Mouse (Mus musculus): ENCODE results near the gene Gabrg3. TPM values are rescaled to one million over a fixed set of nuclear protein-coding genes. Genes with fewer than 3 reads are reported as not detected.

Gene Gabrg3
- polyA plus RNA-seq, 1 experiment from 2014 or later: 0.60 TPM

GRCm38 (mm10) chr7:56938020-56938419, 449.0 kb downstream of the Gabrg3 start:
- H3K4me3 ChIP-seq (ENCODE audit: low read depth, low read length): no peak overlapping the region
- no peak for ATAC-seq (replicated peaks; ENCODE audit: low FRiP score, low TSS enrichment, low read depth)
- H3K27ac ChIP-seq (ENCODE audit: low read depth): no peak overlapping the region
- H3K4me1 ChIP-seq (replicated peaks; ENCODE audit: control insufficient read depth, insufficient read depth, low read length): no peaks in the 10 kb centered on the region
- H3K36me3 ChIP-seq (ENCODE audit: control insufficient read depth, insufficient read depth, low read length): no peaks in the 10 kb centered on the region
- no peak for DNase-seq (ENCODE audit: low spot score)
- no peak overlapping the region for H3K9ac ChIP-seq (ENCODE audit: low read length)
- H3K27me3 ChIP-seq (replicated peaks; ENCODE audit: control insufficient read depth, insufficient read depth, low read length): no peaks in the 10 kb centered on the region
- whole genome bisulfite sequencing: 80% methylated on average over 5 of the region's 5 CpGs
- no peak overlapping the region for H3K4me2 ChIP-seq (ENCODE audit: low read length)
- no peaks in the 10 kb centered on the region for H3K9me3 ChIP-seq (ENCODE audit: control insufficient read depth, low read length)

DNA sequence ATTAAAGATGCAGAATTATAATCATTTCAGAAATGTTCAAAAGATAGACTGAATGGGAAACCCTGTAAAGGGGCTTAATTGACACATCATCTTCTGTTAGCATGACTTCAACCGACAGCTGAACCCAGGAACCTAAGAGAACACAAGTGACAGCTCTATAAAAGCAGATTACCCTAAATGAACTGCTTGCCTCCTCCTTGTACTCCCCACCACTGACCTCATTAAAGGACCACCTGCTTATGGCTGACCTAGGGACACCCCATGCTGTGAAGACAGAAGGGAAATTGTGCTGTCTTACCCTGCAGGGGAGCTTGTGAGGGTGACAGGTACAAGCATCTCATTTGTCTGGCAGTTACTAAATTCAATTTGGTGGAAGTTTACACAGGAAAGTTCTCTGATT, 467.5 kb downstream of the Gabrg3 start:
- Histone ChIP-seq H3K9ac (ENCODE audit: low read length) (no peak overlapping the region), H3K36me3 (ENCODE audit: control insufficient read depth, insufficient read depth, low read length) (no peaks in the 10 kb centered on the region), H3K4me3 (ENCODE audit: low read depth, low read length) (no peak overlapping the region), H3K4me1 (replicated peaks; ENCODE audit: control insufficient read depth, insufficient read depth, low read length) (no peaks in the 10 kb centered on the region), H3K27me3 (replicated peaks; ENCODE audit: control insufficient read depth, insufficient read depth, low read length) (no peaks in the 10 kb centered on the region), H3K4me2 (ENCODE audit: low read length) (no peak overlapping the region), H3K27ac (ENCODE audit: low read depth) (no peak overlapping the region), H3K9me3 (ENCODE audit: control insufficient read depth, low read length) (no peaks in the 10 kb centered on the region)
- DNase-seq (ENCODE audit: low spot score): no peak
- WGBS: 79% methylated on average over 1 of the region's 1 CpGs
- ATAC-seq (replicated peaks; ENCODE audit: low FRiP score, low TSS enrichment, low read depth): no peak

DNA sequence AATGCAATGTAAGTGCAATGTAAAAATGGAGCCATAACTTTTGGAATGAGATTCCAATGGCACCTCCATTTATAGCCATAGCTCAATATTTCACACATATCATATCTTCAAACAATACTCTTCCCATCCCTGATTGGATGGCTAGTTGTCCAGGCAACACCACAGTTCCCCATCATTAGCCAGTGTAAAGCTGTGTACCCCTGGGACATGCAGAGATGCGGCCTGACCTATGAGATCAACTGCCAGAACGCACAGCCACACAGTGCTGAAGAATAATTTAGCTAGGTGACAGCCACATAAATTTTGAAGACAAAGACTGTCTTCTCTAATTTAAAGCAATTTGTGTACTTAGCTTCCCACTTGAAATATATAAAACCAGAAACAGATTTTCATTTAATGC, 472.1 kb downstream of the Gabrg3 start:
- H3K27me3 ChIP-seq (replicated peaks; ENCODE audit: control insufficient read depth, insufficient read depth, low read length): no peaks in the 10 kb centered on the region
- 76% methylated on average over 2 of the region's 2 CpGs for WGBS
- H3K9ac ChIP-seq (ENCODE audit: low read length): no peak overlapping the region
- no peaks in the 10 kb centered on the region for H3K4me1 ChIP-seq (replicated peaks; ENCODE audit: control insufficient read depth, insufficient read depth, low read length)
- H3K27ac ChIP-seq (ENCODE audit: low read depth): no peak overlapping the region
- DNase-seq (ENCODE audit: low spot score) (no peak), ATAC-seq (replicated peaks; ENCODE audit: low FRiP score, low TSS enrichment, low read depth) (no peak)
- H3K9me3 ChIP-seq (ENCODE audit: control insufficient read depth, low read length): no peaks in the 10 kb centered on the region
- no peaks in the 10 kb centered on the region for H3K36me3 ChIP-seq (ENCODE audit: control insufficient read depth, insufficient read depth, low read length)
- H3K4me2 ChIP-seq (ENCODE audit: low read length): no peak overlapping the region
- no peak overlapping the region for H3K4me3 ChIP-seq (ENCODE audit: low read depth, low read length)

DNA sequence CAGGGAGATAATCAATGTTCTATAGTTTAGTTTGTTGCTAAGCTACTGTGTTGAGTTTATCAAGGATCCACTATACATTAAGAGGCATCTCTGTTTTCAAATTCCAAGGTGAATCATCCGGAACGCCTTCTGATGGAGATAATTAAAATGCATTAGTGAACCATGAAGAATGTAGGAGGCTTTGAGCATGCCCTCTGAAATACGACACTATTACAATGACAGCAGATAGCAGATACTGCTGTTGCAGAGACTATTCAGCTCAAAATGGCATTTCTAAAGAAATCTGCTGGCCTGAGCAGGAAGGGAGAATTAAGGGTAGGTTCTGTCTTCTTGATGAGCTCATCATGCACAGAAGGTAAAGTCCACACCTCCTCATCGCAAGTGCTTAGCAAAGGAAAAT, 487.2 kb downstream of the Gabrg3 start:
- Histone ChIP-seq H3K27ac (ENCODE audit: low read depth) (no peak overlapping the region), H3K9me3 (ENCODE audit: control insufficient read depth, low read length) (no peaks in the 10 kb centered on the region), H3K9ac (ENCODE audit: low read length) (no peak overlapping the region), H3K4me1 (replicated peaks; ENCODE audit: control insufficient read depth, insufficient read depth, low read length) (no peaks in the 10 kb centered on the region), H3K27me3 (replicated peaks; ENCODE audit: control insufficient read depth, insufficient read depth, low read length) (no peaks in the 10 kb centered on the region), H3K4me2 (ENCODE audit: low read length) (no peak overlapping the region), H3K36me3 (ENCODE audit: control insufficient read depth, insufficient read depth, low read length) (no peaks in the 10 kb centered on the region), H3K4me3 (ENCODE audit: low read depth, low read length) (no peak overlapping the region)
- ATAC-seq (replicated peaks; ENCODE audit: low FRiP score, low TSS enrichment, low read depth) (no peak), DNase-seq (ENCODE audit: low spot score) (no peak)
- 71% methylated on average over 4 of the region's 4 CpGs for WGBS

GRCm38 (mm10) chr7:56867314-56868075, 519.5 kb downstream of the Gabrg3 start:
- DNase-seq (ENCODE audit: low spot score): no peak
- 57% methylated on average over 1 of the region's 1 CpGs for WGBS
- no peak overlapping the region for H3K27ac ChIP-seq (ENCODE audit: low read depth)
- H3K9me3 ChIP-seq (ENCODE audit: control insufficient read depth, low read length): no peaks in the 10 kb centered on the region
- no peak for ATAC-seq (replicated peaks; ENCODE audit: low FRiP score, low TSS enrichment, low read depth)
- no peak overlapping the region for H3K9ac ChIP-seq (ENCODE audit: low read length)
- no peak overlapping the region for H3K4me2 ChIP-seq (ENCODE audit: low read length)
- H3K4me3 ChIP-seq (ENCODE audit: low read depth, low read length): no peak overlapping the region
- no peaks in the 10 kb centered on the region for H3K27me3 ChIP-seq (replicated peaks; ENCODE audit: control insufficient read depth, insufficient read depth, low read length)
- H3K36me3 ChIP-seq (ENCODE audit: control insufficient read depth, insufficient read depth, low read length): no peaks in the 10 kb centered on the region
- H3K4me1 ChIP-seq (replicated peaks; ENCODE audit: control insufficient read depth, insufficient read depth, low read length): no peaks in the 10 kb centered on the region

DNA sequence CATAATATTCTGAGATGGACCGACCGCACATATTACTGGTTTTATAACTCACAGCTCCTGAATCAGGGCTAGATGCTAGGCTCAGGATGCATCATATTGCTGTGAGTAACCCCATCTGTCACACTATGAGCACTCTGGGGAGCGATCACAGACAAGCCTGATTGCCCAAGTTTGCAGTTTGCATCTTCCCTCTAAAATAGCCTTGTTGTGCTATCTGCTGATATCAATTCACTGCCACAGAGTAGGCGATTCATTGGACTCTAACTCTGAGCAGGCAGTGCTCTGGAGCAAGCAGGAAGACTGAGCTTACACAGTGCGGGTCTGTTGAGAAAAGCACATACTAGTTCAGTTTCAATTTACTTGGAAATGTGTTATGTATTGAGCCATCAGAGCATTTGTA, 543.4 kb downstream of the Gabrg3 start:
- WGBS: 93% methylated on average over 5 of the region's 5 CpGs
- no peaks in the 10 kb centered on the region for H3K9me3 ChIP-seq (ENCODE audit: control insufficient read depth, low read length)
- H3K27me3 ChIP-seq (replicated peaks; ENCODE audit: control insufficient read depth, insufficient read depth, low read length): no peaks in the 10 kb centered on the region
- no peak overlapping the region for H3K27ac ChIP-seq (ENCODE audit: low read depth)
- H3K4me3 ChIP-seq (ENCODE audit: low read depth, low read length): no peak overlapping the region
- H3K4me1 ChIP-seq (replicated peaks; ENCODE audit: control insufficient read depth, insufficient read depth, low read length): no peaks in the 10 kb centered on the region
- no peak overlapping the region for H3K4me2 ChIP-seq (ENCODE audit: low read length)
- ATAC-seq (replicated peaks; ENCODE audit: low FRiP score, low TSS enrichment, low read depth): no peak
- no peak overlapping the region for H3K9ac ChIP-seq (ENCODE audit: low read length)
- no peaks in the 10 kb centered on the region for H3K36me3 ChIP-seq (ENCODE audit: control insufficient read depth, insufficient read depth, low read length)
- DNase-seq (ENCODE audit: low spot score): no peak

GRCm38 (mm10) chr7:56825446-56825845, 561.5 kb downstream of the Gabrg3 start:
- H3K4me2 ChIP-seq (ENCODE audit: low read length): no peak overlapping the region

DNA sequence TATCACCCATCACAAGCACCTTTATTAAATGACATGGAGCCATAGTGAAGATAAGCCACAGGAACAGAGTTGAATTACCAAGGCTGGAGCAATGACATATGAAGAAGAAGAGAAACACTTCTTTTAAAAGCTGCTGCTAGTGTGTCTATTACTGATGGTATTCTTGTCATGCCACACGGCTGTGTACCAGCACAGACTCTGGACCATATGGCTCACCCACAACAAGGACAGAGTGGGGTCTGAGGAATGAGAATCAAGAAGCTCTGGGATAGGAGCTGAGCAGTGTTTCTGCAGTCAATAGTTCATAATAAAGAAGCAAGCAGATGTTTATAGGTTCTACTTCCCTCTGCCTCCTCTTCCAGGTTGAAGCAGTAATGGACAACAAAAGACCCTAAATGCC, 585.1 kb downstream of the Gabrg3 start:
- Histone ChIP-seq H3K27ac (ENCODE audit: low read depth) (no peak overlapping the region), H3K27me3 (replicated peaks; ENCODE audit: control insufficient read depth, insufficient read depth, low read length) (no peaks in the 10 kb centered on the region), H3K9me3 (ENCODE audit: control insufficient read depth, low read length) (no peaks in the 10 kb centered on the region), H3K4me2 (ENCODE audit: low read length) (no peak overlapping the region), H3K4me3 (ENCODE audit: low read depth, low read length) (no peak overlapping the region), H3K9ac (ENCODE audit: low read length) (no peak overlapping the region), H3K36me3 (ENCODE audit: control insufficient read depth, insufficient read depth, low read length) (no peaks in the 10 kb centered on the region), H3K4me1 (replicated peaks; ENCODE audit: control insufficient read depth, insufficient read depth, low read length) (no peaks in the 10 kb centered on the region)
- DNase-seq (ENCODE audit: low spot score): no peak
- WGBS: 81% methylated on average over 1 of the region's 1 CpGs
- no peak for ATAC-seq (replicated peaks; ENCODE audit: low FRiP score, low TSS enrichment, low read depth)

More at GRCm38 (mm10) chr7:56825446-56825845, 561.5 kb downstream of the Gabrg3 start:
- Histone ChIP-seq H3K4me3 (ENCODE audit: low read depth, low read length) (no peak overlapping the region), H3K27me3 (replicated peaks; ENCODE audit: control insufficient read depth, insufficient read depth, low read length) (no peaks in the 10 kb centered on the region), H3K36me3 (ENCODE audit: control insufficient read depth, insufficient read depth, low read length) (no peaks in the 10 kb centered on the region), H3K27ac (ENCODE audit: low read depth) (no peak overlapping the region), H3K9me3 (ENCODE audit: control insufficient read depth, low read length) (no peaks in the 10 kb centered on the region), H3K4me1 (replicated peaks; ENCODE audit: control insufficient read depth, insufficient read depth, low read length) (no peaks in the 10 kb centered on the region), H3K9ac (ENCODE audit: low read length) (no peak overlapping the region)
- ATAC-seq (replicated peaks; ENCODE audit: low FRiP score, low TSS enrichment, low read depth) (no peak), DNase-seq (ENCODE audit: low spot score) (no peak)
- 83% methylated on average over 6 of the region's 6 CpGs for WGBS

GRCm38 (mm10) chr7:56779122-56779521, 607.9 kb downstream of the Gabrg3 start:
- Histone ChIP-seq H3K27ac (ENCODE audit: low read depth) (no peak overlapping the region), H3K36me3 (ENCODE audit: control insufficient read depth, insufficient read depth, low read length) (no peaks in the 10 kb centered on the region), H3K9me3 (ENCODE audit: control insufficient read depth, low read length) (no peaks in the 10 kb centered on the region), H3K4me1 (replicated peaks; ENCODE audit: control insufficient read depth, insufficient read depth, low read length) (no peaks in the 10 kb centered on the region), H3K9ac (ENCODE audit: low read length) (no peak overlapping the region), H3K4me2 (ENCODE audit: low read length) (no peak overlapping the region), H3K27me3 (replicated peaks; ENCODE audit: control insufficient read depth, insufficient read depth, low read length) (no peaks in the 10 kb centered on the region), H3K4me3 (ENCODE audit: low read depth, low read length) (no peak overlapping the region)
- no peak for DNase-seq (ENCODE audit: low spot score)
- WGBS: 97% methylated on average over 1 of the region's 1 CpGs
- ATAC-seq (replicated peaks; ENCODE audit: low FRiP score, low TSS enrichment, low read depth): no peak
